Mouse (Mus musculus) monocyte, adult 2 months (primary cell): ENCODE data around the gene Ccdc22.

Experiments used
- DNase-seq, 2 experiments: peaks; one replicate each; pipeline ENCODE4 v3.0.0; 2022; ENCODE audit warnings: low spot score in 2 of 2, low read depth in 1 of 2

Gene Ccdc22

GRCm38 (mm10) chrX:7604879-7605574 is at the start of gene Ccdc22:
TSS of gene Ccdc22 (minus strand) at chrX:7605517.
- DNase-seq: peak; percentile 44 to 67

- DNase-seq: peak; percentile 42 to 50
Observed at GRCm38 (mm10) chrX:7648671-7649304, 43.5 kb upstream of the Ccdc22 start.

- peak; percentile 34 to 66 for DNase-seq
Observed at GRCm38 (mm10) chrX:7645349-7645748, 40.0 kb upstream of the Ccdc22 start.

GRCm38 (mm10) chrX:7640785-7641184 is 35.5 kb upstream of the Ccdc22 start:
- DNase-seq: no peak

- no peak for DNase-seq
Observed at GRCm38 (mm10) chrX:7639536-7640325, 34.4 kb upstream of the Ccdc22 start.

- DNase-seq: peak; percentile 23 to 37
Observed at GRCm38 (mm10) chrX:7638401-7639091, 33.2 kb upstream of the Ccdc22 start, which contains the start of gene Syp. TSS of gene Syp (plus strand) at chrX:7638471.

- no peak for DNase-seq
Observed at GRCm38 (mm10) chrX:7635101-7635500, 29.8 kb upstream of the Ccdc22 start.

GRCm38 (mm10) chrX:7632560-7632959 is 27.2 kb upstream of the Ccdc22 start:
- no peak for DNase-seq

GRCm38 (mm10) chrX:7617889-7618551 is 12.7 kb upstream of the Ccdc22 start:
- DNase-seq: no peak

GRCm38 (mm10) chrX:7610536-7611258 is 5.4 kb upstream of the Ccdc22 start:
- DNase-seq: no peak

GRCm38 (mm10) chrX:7610035-7610434 is 4.7 kb upstream of the Ccdc22 start:
- DNase-seq: no peak

GRCm38 (mm10) chrX:7606783-7607182 is 1.5 kb upstream of the Ccdc22 start, which contains the start of gene Cacna1f:
TSS of gene Cacna1f (plus strand) at chrX:7607083.
- no peak for DNase-seq

GRCm38 (mm10) chrX:7605575-7605941 is 241 bp upstream of the Ccdc22 start:
- no peak for DNase-seq

GRCm38 (mm10) chrX:7604004-7604403 is 1.3 kb downstream of the Ccdc22 start:
- no peak for DNase-seq

GRCm38 (mm10) chrX:7595371-7595770 is 9.9 kb downstream of the Ccdc22 start:
- no peak for DNase-seq

GRCm38 (mm10) chrX:7586356-7586755 is 19.0 kb downstream of the Ccdc22 start:
- no peak for DNase-seq

GRCm38 (mm10) chrX:7583881-7584280 is 21.4 kb downstream of the Ccdc22 start:
- no peak for DNase-seq

- no peak for DNase-seq
Observed at GRCm38 (mm10) chrX:7581151-7581550, 24.2 kb downstream of the Ccdc22 start.

GRCm38 (mm10) chrX:7574885-7575231 is 30.5 kb downstream of the Ccdc22 start:
- DNase-seq: no peak
